Mouse (Mus musculus) brain, embryonic 18.5 days (tissue): ENCODE data around the gene Nrl.

Experiments used
- DNase-seq: peaks from one replicate; pipeline ENCODE4 v3.0.0-alpha.2; 2012; ENCODE audit warnings: low read depth, low spot score

Nrl gene

DNA sequence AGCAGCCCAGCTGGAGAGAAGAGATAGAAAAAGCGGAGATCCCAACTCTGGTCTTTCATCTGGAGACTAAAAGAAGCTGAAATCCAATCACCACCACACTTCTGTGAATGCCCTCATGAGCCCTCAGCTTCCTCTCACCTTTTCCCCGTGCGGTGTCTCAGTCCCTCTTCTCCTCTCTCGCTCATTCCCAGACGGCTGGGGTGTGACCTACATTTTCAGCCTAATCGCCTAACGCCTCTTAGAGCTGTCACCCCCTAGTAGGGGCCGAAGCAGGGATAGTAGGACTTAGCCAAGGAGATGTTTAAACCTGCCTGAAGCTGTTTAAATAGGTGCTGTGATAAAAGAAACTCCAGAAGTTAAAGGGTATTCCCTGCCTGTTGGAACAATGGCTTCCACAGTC is at the start of gene Nrl:
Gene Nrl, minus strand, starts transcription at position 197 of the 400 bp plus-strand sequence.
- no peak for DNase-seq

DNA sequence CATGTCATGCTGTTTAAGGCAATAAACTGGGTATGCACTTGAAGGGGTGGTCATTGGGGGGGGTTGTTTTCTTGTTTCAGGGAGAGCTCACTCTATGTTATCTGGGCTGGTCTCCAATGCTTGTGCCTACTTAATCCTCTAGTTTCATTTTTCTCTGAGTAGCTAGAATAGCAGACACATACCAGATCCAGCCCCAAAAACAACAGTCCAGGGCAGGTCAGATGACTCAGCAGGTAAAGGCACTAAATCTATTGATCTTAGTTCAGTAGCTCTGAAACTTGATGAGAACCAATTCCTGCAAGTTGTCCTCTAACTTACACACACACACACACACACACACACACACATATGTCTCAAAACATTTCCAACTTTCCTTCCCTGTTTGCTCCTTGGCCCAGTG is 47.0 kb upstream of the Nrl start:
- no peak for DNase-seq

DNA sequence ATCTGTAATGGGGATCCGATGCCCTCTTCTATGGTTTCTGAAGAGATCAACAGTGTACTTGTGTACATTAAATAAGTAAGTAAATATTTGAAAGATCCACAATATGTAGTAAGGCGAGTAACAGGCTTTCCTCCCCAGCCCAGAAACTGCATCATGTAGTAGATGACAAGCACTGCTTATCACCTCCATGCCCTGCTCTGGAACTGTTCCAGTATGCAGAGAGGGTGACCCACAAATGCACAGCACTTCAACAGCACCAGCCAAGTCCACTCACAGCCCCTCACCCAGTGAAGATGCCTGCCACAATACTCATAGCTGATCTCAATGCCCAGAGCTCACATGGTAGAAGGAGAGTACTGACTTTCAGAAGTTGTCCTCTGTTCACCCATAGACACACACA is 45.8 kb upstream of the Nrl start:
- no peak for DNase-seq

DNA sequence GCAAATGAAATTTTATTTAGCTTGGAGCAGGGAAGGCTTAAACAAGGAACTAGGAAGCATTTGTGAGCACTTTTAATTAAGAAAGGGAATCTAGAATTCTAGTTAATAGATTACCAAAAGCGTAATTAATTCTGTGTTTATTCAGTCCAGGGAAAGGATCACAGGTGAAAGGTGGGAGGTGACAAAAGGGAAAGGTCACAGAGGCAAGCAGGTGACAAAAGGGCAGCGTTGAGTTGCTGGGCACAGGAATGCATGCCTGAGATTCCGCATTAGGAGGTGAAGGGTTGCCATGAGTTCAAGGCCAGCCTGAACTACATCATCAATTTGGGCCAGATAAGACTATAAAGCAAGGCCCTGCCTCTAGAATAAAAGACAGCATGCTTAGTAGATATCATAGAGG is 42.7 kb upstream of the Nrl start:
- no peak for DNase-seq

DNA sequence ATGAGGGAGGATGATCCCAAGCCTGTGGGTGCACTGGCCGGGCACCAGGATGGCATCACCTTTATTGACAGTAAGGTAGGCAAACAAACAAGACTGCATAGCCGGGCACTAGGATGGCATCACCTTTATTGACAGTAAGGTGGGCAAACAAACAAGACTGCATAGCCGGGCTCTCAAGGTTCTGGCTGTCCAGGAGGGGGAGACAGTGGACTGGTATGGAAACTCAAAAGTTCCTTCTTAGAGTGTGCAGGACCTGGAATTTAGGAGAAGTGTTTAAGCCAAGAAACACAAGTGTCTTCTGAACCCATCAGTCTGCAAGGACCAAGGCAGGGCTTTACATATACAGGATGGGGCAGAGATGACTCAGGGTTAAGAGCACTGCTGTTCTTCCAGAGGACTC is 41.0 kb upstream of the Nrl start:
- DNase-seq, result no peak

DNA sequence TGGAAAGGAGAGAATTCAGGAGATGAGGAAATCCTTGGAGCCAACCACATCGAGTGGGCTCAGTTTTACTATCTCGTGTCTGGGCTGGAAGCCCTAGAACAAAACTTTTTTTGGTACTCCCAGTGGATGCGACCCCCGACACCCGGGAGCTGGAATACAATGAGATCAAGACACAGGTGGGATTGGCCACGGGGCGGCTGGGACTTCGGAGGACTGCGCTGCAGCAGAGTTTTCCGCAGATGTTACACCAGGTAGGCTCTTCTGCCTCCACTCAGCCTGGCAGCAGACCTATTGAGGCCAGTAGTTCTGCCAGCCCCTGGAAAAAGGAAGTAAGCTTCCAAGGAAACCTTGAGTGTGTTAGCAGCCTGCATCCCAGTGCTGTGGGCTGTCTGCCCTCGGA is 38.5 kb upstream of the Nrl start:
- DNase-seq, result no peak

DNA sequence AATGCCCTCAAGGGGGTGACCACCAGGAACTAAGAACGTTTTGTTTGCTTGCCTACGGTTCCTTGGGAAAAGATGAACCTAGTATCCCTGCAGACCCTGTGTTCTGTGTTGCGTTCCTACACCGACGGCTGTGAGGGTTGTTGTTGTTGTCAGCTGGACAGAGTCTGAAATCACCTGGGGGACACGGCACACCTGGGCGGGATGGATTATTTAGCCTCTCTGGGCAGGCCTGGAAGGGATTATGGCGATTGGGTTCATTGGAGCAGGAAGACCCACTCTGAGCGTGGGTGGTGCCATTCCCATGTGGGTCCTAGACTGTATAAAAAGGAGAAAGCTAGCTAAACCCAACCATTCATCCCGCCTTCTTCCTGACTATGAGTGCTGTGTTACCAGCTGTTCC is 37.1 kb upstream of the Nrl start:
- no peak for DNase-seq

DNA sequence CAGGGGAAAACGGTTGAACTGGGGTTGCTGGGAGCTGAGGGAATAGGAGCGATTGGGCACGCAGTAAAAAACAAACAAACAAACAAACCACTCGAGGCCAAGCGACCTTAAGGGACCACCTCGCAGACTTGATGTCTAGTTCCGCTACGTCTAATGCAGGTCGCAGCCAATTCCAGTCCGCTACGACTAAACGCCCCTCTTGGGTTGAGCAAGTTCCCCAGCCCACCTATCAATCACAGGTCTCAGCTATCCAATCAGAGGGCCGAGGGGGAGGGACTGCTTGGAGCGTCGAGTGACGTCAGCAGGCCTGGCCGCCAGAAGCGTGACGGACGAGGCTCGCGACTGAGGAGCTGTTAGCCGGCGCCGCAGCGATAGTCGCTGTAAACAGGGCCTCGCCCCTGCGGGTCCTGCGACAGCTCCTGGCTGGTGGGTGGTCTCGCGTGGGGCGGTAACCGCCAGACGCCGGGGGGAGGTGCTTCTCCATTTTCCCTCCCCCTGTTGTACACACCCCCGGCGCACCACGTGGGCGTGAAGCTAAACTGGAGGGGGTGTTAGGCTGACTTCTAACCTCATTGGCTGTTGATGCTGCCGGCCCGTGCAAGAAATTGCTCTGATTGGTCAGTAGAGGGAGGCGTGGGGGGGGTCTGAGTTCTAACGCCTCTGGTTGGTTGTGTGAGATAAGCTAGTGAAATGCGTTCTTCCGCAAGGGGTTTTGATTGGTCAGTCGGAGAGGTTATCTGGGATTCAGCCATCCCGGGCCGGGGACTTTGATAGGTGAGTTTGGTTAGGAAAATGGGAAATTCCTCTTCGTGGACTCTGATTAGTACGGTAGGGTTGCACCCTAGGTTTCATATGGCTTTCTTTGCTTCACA is 35.7 kb upstream of the Nrl start, which contains the start of gene A730061H03Rik:
Gene A730061H03Rik, minus strand, starts transcription at position 205 of the 872 bp plus-strand sequence.
- peak; percentile 99 for DNase-seq

DNA sequence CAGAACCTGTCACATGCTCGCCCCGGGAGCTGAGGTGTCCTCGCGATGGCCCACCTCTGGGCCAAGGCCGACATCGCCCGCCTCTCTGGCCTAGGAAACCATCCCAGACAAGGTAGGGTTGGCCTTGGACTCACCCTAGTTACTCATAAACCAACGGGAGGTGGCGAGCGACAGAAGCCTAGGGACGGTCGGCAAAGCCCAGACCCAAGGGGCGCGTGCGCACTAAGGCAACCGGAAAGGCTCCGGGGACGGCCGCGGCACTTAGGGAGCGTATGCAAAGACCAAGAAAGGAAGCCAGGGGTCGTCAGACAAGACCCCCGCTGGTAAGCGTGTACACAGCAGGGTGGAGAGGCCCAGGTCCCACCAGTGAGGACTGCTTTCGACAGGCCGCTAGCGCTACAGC is 35.0 kb upstream of the Nrl start, which contains the start of gene Dcaf11:
Gene Dcaf11, plus strand, starts transcription at position 208 of the 403 bp plus-strand sequence.
- peak; percentile 87 for DNase-seq

DNA sequence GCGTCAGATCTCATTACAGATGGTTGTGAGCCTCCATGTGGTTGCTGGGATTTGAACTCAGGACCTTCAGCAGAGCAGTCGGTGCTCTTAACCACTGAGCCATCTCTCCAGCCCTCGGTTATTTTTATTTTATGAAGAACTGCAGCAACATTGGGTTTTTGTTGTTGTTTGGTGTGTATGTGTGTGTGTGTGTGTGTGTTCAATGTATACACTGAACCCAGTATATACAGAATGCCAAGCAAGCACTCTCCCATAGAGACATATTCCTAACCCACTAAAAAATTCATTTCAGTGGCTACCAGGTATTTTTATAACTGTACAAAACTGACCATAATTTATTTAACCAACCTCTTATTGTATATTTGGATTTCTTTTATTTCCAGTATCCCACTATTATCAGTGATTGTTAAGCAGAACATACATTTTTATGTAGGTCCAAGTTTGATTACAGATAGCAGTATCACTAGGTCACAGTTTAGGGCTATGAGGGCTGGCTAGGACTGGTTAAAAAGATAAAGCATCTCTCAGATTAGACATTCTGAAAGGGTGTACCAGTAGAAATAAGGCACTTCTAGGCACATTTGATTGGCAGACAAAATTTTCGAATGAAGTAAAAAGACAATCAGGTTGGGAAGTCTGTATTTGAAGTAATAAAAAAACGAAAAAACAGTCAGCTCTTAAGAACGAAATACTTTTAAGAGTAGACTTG is 34.1 kb upstream of the Nrl start:
- no peak for DNase-seq

DNA sequence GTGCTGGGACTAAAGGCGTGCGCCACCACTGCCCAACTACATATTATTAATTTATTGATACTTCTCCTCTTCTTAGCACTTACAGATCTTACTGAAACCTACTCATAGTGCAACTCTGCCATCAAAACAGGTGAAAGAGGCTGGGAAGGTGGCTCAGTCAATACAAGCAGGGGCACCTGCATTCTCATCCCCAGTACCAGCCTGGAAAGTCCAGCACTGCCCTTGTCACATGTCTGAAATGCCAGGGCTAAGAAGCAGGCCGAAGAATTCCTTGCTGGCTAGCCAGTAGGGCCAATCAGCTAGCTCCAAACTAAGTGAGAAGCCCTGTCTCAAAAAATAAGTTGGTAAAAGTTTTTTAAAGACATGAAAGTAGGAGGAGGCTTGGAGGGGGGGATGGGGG is 32.8 kb upstream of the Nrl start:
- DNase-seq, result no peak

DNA sequence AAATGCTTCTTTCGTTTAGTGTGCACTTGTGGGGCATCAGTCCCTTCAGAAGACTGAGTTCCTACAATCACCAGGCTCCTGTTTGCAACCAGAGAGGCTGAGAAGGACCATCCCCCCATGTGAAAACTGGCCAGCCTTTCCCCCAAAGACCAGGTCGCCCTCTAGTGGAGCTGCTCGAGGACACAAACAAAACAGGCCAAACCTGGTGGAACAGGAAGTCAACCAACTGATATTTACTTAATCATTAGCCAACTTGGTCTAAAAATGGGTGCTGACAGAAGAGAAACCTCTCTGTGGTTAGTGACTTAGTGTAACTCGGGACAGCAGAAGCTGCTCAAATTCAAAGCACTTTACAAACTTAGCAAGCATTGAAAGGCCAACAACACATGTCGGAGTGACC is 32.2 kb upstream of the Nrl start:
- no peak for DNase-seq

DNA sequence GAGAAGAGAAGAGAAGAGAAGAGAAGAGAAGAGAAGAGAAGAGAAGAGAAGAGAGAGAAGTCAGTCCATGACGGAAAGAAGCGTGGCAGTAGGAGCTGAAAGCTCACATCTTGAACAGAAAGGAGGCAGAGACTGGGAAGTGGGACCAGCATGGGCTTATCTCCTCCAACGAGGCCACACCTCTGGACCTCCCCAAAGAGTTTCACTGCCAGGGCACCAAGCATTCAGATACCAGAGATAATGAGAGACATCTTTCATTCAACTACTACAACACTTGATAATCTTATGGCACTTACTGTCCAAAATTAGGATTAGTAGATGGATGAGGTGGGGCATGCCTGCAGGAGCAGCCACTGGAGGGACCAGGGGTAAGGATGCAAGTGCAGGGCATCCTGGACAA is 31.0 kb upstream of the Nrl start:
- DNase-seq, result no peak

DNA sequence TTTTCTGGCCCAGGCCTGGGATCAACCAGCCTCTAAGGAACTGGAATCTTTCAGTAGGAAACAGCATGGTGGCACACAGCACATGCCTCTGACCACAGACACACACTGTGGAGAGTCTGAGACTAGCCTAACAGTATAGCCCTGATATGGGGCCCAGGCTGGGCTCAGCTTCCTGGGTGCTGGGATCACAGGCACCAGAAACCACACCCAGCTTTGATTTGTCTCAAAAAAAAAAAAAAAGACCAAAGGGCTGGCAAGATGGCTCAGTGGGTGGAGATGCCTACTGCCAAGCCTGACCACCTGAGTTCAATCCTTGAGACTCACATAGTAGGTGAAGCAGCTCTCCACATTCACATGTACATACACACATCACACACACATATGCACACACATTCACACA is 29.9 kb upstream of the Nrl start:
- DNase-seq, result no peak

DNA sequence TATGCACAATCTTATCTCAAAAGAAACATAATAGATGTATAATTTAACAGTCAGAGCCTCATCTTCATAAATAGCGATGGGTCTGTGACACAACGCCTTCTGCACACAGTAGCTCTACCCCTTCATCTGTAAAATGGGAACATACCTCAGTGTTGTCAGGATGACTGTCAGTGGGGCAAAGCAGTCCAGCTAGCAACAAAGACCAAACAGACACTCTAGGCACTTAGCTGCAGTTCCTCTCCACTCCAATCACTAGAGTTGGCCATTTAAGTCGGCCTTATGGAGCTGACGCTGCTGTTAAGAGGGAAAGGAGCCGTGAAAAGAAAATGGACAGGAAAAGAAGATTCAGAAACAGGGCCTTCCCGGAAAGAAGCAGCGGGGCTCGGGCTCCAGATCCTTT is 27.0 kb upstream of the Nrl start:
- no peak for DNase-seq

DNA sequence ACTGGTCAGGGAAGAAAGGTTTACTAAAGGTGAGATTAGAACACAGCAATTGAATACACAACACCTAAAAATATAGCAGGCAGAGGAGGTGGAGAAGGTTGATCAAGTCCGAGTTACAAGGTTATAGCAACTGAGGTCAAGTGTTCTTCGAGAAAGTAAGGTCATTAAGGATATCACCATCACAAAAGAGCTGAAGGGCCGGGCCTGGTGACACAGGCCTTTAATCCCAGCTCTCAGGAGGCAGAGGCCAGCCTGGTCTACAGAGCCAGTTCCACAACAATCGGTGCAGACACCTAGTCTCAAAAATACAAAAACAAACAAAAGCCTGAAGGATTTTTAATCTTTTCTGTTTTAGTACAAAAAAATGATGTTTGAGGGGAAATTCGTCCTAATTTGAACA is 26.6 kb upstream of the Nrl start:
- DNase-seq, result no peak

DNA sequence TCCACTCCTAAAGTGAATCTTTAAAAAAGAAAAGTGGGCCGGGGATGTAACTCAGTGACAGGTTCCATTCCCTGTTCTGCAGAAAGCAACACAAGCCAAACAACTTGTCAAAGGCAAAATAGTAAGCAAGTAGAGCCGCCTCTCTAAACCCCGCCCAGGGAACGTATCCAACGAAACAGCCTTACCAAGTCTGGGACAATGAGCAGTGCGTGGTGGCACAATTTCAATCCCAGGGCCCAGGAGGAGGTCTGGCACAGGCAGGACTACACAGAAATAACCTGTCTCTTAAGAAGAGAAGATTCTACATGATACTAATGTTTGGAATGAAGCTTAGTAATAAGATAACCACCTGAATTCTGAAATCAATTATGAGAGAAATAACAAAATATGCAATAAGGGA is 25.4 kb upstream of the Nrl start:
- DNase-seq, result no peak

DNA sequence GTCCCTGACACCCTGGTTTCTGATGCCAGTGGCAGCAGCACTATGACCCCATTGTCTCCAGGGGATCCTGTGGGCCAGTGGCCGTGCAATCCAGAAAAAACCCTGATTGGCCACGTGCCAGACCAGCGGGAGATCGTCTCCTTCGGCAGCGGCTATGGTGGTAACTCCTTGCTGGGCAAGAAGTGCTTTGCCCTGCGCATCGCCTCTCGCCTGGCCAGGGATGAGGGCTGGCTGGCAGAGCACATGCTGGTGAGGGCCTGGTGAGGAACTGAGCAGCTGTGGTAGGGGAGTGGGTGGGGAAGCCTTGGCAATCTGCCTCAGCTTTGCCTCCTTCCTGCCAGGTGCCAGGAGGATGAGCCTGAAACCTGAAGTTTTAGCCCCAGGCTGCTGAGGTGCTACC is 19.6 kb upstream of the Nrl start:
- no peak for DNase-seq

DNA sequence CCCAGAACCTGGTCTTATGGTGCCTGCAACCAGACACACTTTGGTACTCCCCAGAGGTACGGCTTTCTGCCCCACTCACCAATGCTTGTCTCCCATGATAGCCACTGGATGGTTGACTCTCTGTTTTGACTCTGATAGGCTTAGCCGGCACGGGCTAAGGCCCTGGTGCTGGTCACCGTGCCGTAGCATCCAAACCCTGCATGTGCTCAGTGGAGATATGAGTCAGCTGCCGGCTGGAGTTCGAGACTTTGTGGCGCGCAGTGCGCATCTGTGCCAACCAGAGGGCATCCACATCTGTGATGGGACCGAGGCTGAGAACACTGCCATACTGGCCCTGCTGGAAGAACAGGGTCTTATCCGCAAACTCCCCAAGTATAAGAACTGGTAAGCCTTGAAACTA is 17.5 kb upstream of the Nrl start:
- DNase-seq, result no peak

DNA sequence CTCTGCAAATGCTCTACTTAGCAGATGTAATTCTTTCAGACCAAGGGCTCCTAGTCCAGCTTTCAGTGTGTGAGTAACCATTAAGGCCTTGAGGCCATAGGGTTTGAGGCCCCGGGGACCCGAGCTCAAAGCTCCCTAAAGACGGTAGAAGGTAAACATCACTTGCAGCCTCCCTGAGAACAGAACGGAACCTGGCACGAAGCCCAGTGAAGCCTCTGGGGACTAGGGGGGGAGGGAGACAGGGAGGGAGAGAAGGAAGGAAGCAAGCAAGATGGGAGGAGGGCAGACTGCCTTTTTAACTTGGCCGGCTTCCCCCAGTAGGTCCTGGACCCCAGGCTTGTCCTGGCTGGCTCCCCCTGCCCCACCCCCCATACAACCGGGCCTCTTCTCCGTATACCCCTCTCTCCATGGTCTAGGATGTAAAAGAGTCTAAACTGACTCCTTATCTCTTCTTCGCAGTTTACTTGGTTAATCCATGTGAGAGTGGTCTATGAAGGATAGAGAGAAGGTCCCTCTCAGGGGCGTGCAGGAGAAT is 16.1 kb upstream of the Nrl start:
- no peak for DNase-seq

DNA sequence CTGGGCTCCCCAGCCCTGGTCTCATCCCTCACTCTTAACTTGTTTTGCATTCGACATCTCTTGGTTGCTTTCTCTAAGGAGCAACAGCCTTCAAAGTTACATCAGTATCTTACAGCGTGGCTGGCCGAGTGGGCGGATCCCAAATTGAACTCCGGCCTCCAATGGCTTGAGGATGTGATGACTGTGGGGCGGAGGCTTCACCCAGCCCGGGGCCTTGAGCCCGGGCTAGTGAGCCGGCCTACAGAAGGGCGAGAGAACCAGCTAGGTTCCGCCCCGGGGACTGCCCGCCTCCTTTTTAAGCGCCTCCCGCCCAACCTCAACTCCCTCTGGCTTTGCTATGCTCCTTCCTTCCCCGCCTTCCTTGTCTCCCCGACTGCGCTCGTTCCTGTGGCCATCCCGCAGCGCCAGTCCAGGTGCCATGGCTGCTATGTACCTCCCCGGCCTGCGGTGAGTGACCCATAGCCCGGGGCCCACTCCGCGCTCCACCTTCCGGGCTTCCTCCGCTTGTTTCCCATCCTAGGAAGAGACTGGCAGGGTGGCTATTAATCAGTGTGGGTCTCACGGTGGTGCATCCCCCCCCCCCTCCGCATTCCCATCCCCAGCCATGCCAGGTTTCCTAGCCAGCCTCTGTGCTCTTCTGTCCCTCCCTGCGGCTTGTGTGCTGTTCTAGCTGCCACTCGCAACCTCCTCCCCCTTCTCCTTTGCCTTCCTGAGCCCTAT is 15.4 kb upstream of the Nrl start, which contains the start of gene Pck2:
Gene Pck2, plus strand, starts transcription at position 200 of the 720 bp plus-strand sequence.
- no peak for DNase-seq
